Mouse (Mus musculus) limb, embryonic 12.5 days (tissue): ENCODE data around the gene Vmn1r180. TPM values are rescaled to one million over a fixed set of nuclear protein-coding genes. Genes with fewer than 3 reads are reported as not detected.
"Not testable (repeated sequence)": the region's sequence is repeated elsewhere in the genome, so short reads cannot be mapped to it uniquely, and the experiment has no call there.

Source experiments
- ATAC-seq: fragments of 200-750 bp; cut with Nextera tagmentation; 2 replicates; pipeline ENCODE4 v1.8.0; 2017; ENCODE audit warnings: low read depth, moderate TSS enrichment; ENCODE audit not compliant: insufficient number of reproducible peaks, insufficient read depth, low FRiP score, low TSS enrichment
- H3K27ac ChIP-seq: fragments of 300-500 bp; sonication (generic); 2 replicates; pipeline ENCODE4 v1.5.1; 2016; ENCODE audit warnings: mild to moderate bottlenecking, moderate library complexity
- H3K27me3 ChIP-seq: fragments of 300-500 bp; sonication (generic); 2 replicates; pipeline ENCODE4 v1.6.1; 2016; ENCODE audit warnings: mild to moderate bottlenecking, moderate library complexity
- H3K36me3 ChIP-seq: fragments of 300-500 bp; sonication (generic); 2 replicates; pipeline ENCODE4 v1.6.1; 2016; ENCODE audit warnings: mild to moderate bottlenecking, moderate library complexity
- H3K4me1 ChIP-seq: fragments of 300-500 bp; sonication (generic); replicated peaks from 2 replicates; pipeline ENCODE4 v1.6.1; 2016
- H3K4me2 ChIP-seq: fragments of 300-500 bp; sonication (generic); 2 replicates; pipeline ENCODE4 v1.6.1; 2016; ENCODE audit warnings: mild to moderate bottlenecking, moderate library complexity
- H3K4me3 ChIP-seq: fragments of 300-500 bp; sonication (generic); replicated peaks from 2 replicates; pipeline ENCODE4 v1.5.1; 2016; ENCODE audit warnings: mild to moderate bottlenecking
- H3K9ac ChIP-seq: fragments of 300-500 bp; sonication (generic); replicated peaks from 2 replicates; pipeline ENCODE4 v1.6.1; 2016; ENCODE audit warnings: mild to moderate bottlenecking, moderate library complexity
- H3K9me3 ChIP-seq: fragments of 300-500 bp; sonication (generic); 2 replicates; pipeline ENCODE4 v1.6.1; 2016; ENCODE audit warnings: mild to moderate bottlenecking, moderate library complexity
- WGBS: fragments of 180-500 bp; shearing (Covaris S2); methylation state at CpG from one replicate; pipeline ENCODE4 v1.1.7; 2016; 5-methylcytosine and 5-hydroxymethylcytosine counted together
- polyA plus RNA-seq: library from polyadenylated mRNA; unstranded; fragments of >200 nt; fragmentation: Nextera tagmentation; extraction: Ambion mirVana; gene quantifications from 2 replicates; pipeline ENCODE4 v1.2.1, GENCODE M21; 2016

Vmn1r180 gene
- polyA plus RNA-seq = not detected in 2 replicates

DNA sequence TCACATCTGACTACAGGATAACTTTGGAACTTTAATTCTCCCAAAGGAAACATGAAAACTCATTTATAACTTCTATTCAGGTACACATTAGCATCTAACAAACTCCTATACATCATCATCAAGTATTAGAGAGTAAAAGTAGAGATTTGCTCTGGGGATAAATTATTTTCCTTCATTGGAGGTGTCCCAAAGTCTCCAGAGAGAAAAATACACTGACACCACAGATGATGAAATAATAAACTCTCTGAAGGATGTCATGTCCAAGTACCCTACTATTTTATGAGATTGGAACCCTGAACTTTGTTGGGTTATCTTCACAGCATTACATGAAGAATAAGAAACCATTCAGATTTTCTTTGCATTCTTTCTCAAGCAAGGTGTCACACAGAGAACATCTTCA lies at the start of gene Vmn1r180:
Gene Vmn1r180 (plus strand): TSS at position 301 of the 400 bp plus-strand sequence.
- Histone ChIP-seq H3K9me3 (peaks cover 26% of the 10 kb centered on the region), H3K9ac (no peak within 1 kb of the TSS), H3K27ac (no peak within 1 kb of the TSS), H3K36me3 (no peaks in the 10 kb centered on the region), H3K4me2 (no peak within 1 kb of the TSS), H3K4me3 (no peak within 1 kb of the TSS), H3K4me1 (no peaks in the 10 kb centered on the region), H3K27me3 (no peaks in the 10 kb centered on the region)
- ATAC-seq = no peak

DNA sequence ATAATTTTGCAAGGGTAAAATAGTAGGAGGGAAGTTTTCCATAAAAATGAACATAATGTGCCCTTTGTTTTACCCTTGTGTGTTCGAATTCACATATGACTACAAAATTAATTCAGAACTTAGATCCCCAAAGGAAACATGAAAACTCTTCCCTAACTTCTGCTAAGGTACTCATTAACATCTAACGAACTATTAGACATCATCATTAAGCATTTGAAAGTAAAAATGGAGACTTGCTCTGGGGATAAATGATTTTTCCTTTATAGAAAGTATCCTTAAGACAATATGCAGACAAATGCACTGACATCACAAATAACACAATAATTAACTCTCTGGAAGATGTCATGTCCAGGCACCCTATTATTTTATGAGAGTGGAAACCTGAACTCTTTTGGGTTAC lies 23.8 kb upstream of the Vmn1r180 start, which contains the start of gene Vmn1r179:
Gene Vmn1r179 (plus strand): TSS at position 301 of the 400 bp plus-strand sequence.
- H3K36me3 ChIP-seq = no peaks in the 10 kb centered on the region
- H3K9me3 ChIP-seq = peaks cover 25% of the 10 kb centered on the region; the same call in 1 of the 2 replicates
- 46% methylated on average over 2 of the region's 2 CpGs for WGBS
- no peak within 1 kb of the TSS for H3K4me3 ChIP-seq
- H3K4me2 ChIP-seq = no peak within 1 kb of the TSS
- no peak within 1 kb of the TSS for H3K9ac ChIP-seq
- H3K27ac ChIP-seq = no peak within 1 kb of the TSS
- H3K4me1 ChIP-seq = no peaks in the 10 kb centered on the region
- H3K27me3 ChIP-seq = no peaks in the 10 kb centered on the region
- ATAC-seq = no peak

DNA sequence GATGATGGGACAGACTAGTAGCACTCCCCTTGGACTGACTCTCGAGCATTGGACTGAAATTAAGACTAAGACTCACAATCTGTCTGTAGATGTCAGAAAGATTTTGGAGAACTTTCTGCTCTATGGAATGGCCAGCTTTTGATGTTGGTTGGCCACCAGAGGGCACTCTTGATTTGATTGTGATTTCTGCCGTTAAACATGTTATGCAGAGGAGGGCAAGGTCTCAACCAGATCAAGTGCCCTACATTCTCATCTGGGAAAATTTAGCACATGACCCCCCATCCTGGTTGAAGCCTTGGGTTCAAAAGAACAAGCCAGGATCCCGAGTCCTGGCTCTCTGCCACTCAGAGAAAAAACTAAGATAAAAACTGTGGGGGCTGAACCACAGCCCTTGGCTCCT lies 17.6 kb downstream of the Vmn1r180 start:
- not testable (repeated sequence) for ATAC-seq, H3K4me3 ChIP-seq, H3K9ac ChIP-seq, H3K27ac ChIP-seq, H3K27me3 ChIP-seq, H3K36me3 ChIP-seq, H3K4me1 ChIP-seq, H3K4me2 ChIP-seq
- whole genome bisulfite sequencing = 61% methylated on average over 3 of the region's 3 CpGs
- peaks cover 44% of the 10 kb centered on the region for H3K9me3 ChIP-seq

DNA sequence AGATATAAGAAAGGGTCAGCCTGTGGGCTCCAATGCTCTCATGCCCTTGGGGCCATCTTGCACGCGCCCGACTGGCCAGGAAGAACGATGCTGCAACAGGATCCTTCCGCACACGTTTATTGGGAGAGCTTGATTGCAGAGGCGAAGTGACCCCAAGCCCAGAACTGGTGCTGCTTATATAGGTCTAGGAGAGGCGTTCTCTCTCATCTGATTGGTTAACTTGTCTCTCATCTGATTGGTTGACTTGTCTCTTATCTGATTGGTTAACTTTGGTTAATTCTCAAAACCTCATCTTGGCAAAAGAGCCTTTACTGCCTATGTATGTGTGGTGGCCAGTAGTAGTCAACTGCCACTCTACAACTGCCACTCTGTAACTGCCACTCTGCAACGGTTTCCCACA lies 23.9 kb downstream of the Vmn1r180 start, which contains the start of gene Vmn1r181:
Gene Vmn1r181 (plus strand): TSS at position 301 of the 400 bp plus-strand sequence.
- WGBS = 89% methylated on average over 9 of the region's 9 CpGs
- not testable (repeated sequence) for H3K36me3 ChIP-seq, ATAC-seq, H3K4me2 ChIP-seq, H3K9ac ChIP-seq, H3K4me3 ChIP-seq, H3K27ac ChIP-seq, H3K27me3 ChIP-seq, H3K4me1 ChIP-seq
- H3K9me3 ChIP-seq = peaks cover 37% of the 10 kb centered on the region

DNA sequence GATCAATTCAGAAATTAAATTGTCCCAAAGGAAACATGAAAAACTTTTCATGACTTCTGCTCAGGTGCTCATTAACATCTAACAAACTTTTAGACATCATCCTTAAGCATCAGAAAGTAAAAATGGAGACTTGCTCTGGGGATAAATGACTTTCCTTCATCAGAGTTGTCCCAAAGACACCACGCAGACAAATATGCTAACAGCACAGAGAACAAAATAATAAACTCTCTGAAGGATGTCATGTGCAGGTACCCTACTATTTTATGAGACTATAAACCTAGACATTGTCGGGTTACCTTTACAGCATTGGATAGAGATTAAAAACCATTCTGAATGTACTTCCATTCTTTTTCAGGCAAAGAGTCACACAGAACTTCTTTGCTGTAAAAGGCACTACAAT lies 51.0 kb downstream of the Vmn1r180 start, which contains the start of gene V1rd19:
Gene V1rd19 (plus strand): TSS at position 301 of the 400 bp plus-strand sequence.
- no peaks in the 10 kb centered on the region for H3K4me1 ChIP-seq
- H3K9me3 ChIP-seq = peaks cover 20% of the 10 kb centered on the region
- no peak within 1 kb of the TSS for H3K4me2 ChIP-seq
- H3K9ac ChIP-seq = no peak within 1 kb of the TSS
- H3K36me3 ChIP-seq = no peaks in the 10 kb centered on the region
- H3K27ac ChIP-seq = no peak within 1 kb of the TSS
- no peak within 1 kb of the TSS for H3K4me3 ChIP-seq
- H3K27me3 ChIP-seq = no peaks in the 10 kb centered on the region
- WGBS = 70% methylated on average over 2 of the region's 2 CpGs
- ATAC-seq = no peak

Other genes with a start within 250 kb of the Vmn1r180 start
- not detected in 2 replicates for gene Vmn1r173, start 249.9 kb upstream of the Vmn1r180 start, polyA plus RNA-seq
- not detected in 2 replicates for gene Vmn1r174, start 198.4 kb upstream of the Vmn1r180 start, polyA plus RNA-seq
- gene Vmn1r175, start 140.0 kb upstream of the Vmn1r180 start, polyA plus RNA-seq = not detected in 2 replicates
- not detected in 2 replicates for gene Vmn1r176, start 113.3 kb upstream of the Vmn1r180 start, polyA plus RNA-seq
- not detected in 2 replicates for gene Vmn1r177, start 84.2 kb upstream of the Vmn1r180 start, polyA plus RNA-seq
- gene Vmn1r178, start 58.6 kb upstream of the Vmn1r180 start, polyA plus RNA-seq = not detected in 2 replicates
- gene Vmn1r179, start 23.7 kb upstream of the Vmn1r180 start, polyA plus RNA-seq = not detected in 2 replicates
- not detected in 2 replicates for gene Vmn1r181, start 24.0 kb downstream of the Vmn1r180 start, polyA plus RNA-seq
- gene V1rd19, start 51.1 kb downstream of the Vmn1r180 start, polyA plus RNA-seq = not detected in 2 replicates
- not detected in 2 replicates for gene Vmn1r183, start 102.6 kb downstream of the Vmn1r180 start, polyA plus RNA-seq
- 27.7 and 29.7 TPM in 2 replicates for gene Zfp180, start 131.3 kb downstream of the Vmn1r180 start, polyA plus RNA-seq
- 5.8 and 6.9 TPM in 2 replicates for gene Zfp112, start 161.7 kb downstream of the Vmn1r180 start, polyA plus RNA-seq
- gene Zfp235, start 183.5 kb downstream of the Vmn1r180 start, polyA plus RNA-seq = 17.4 and 17.5 TPM in 2 replicates
- gene Zfp114, start 224.4 kb downstream of the Vmn1r180 start, polyA plus RNA-seq = 6.0 and 6.4 TPM in 2 replicates